Mouse (Mus musculus): ENCODE measurements around the gene Cplx3. TPM values are rescaled to one million over a fixed set of nuclear protein-coding genes. Genes with fewer than 3 reads are reported as not detected.

Cplx3 gene
- polyA plus RNA-seq, 1 experiment from 2014 or later, result not detected

DNA sequence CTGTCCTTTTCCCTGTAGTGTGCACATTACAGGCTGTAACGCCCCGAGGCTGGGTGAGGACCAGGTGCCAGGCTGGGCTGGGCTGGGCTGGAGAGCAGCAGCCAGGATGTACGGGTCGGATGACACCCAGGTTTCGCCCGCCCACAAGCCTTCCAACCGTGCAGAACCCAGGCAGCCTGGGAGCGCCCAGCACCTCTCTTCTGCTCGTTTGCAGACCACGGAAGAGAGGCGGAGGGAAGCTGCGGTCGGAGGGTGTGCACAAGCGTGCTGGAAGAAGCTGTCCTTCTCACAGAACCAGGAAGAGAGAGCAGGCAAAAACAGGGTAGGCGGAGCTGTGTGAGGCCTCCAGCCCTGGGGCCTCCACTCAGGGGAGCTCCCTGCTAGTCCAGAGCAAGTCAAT, 34.3 kb upstream of the Cplx3 start:
- Histone ChIP-seq H3K27ac (ENCODE audit: low read length) (peak overlapping the region; percentile 95), H3K4me3 (ENCODE audit: low read length) (peak overlapping the region; percentile 15), H3K4me1 (replicated peaks; ENCODE audit: control insufficient read depth, insufficient read depth, low read length) (peaks cover 66% of the 10 kb centered on the region), H3K36me3 (ENCODE audit: control insufficient read depth, insufficient read depth, low read length) (peaks cover 5% of the 10 kb centered on the region), H3K9me3 (ENCODE audit: control insufficient read depth, low read length) (no peaks in the 10 kb centered on the region), H3K27me3 (ENCODE audit: control insufficient read depth, insufficient read depth, low read depth, low read length) (no peaks in the 10 kb centered on the region), H3K9ac (ENCODE audit: low read length) (peak overlapping the region; percentile 46), H3K4me2 (ENCODE audit: low read depth, low read length) (peak overlapping the region; percentile 45)
- ATAC-seq (ENCODE audit: low read depth), result peak; percentile 41
- WGBS, result 11% methylated on average over 15 of the region's 15 CpGs

DNA sequence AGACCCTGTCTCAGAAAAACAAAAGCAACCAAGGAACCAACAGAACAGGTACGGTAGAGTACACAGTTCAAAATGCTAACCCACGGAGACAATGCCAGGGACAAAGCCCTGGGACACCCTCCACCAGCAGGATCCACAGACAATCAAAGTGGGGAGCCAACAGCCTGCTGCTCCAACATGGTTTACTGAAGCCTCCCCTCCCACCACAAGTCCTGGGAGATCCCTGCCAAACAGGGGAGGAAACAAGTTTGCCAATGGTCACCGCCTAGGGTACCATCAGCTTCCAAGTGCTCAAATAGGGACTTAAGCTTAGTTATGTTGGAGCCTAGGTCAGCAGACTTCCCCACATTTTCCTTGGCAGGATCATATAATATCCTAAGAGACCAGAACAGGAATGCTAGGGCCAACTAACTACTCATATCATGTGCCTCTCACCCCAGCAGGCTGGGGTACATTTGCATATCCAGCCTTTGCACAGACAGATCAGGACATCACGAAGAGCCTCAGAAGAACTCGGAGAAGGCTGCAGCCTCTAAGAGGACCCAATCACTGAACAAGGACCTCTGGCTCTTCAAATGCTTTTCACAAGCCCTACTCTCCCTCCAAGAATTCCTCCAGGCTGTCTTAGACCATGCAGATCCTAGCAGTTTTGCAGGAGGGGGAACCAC, 33.7 kb upstream of the Cplx3 start:
- ATAC-seq (ENCODE audit: low read depth), result no peak
- 69% methylated on average over 5 of the region's 5 CpGs for WGBS
- H3K27me3 ChIP-seq (ENCODE audit: control insufficient read depth, insufficient read depth, low read depth, low read length), result no peaks in the 10 kb centered on the region
- peak overlapping the region; percentile 45 for H3K4me2 ChIP-seq (ENCODE audit: low read depth, low read length)
- peaks cover 66% of the 10 kb centered on the region for H3K4me1 ChIP-seq (replicated peaks; ENCODE audit: control insufficient read depth, insufficient read depth, low read length)
- H3K4me3 ChIP-seq (ENCODE audit: low read length), result peak overlapping the region; percentile 15
- no peaks in the 10 kb centered on the region for H3K9me3 ChIP-seq (ENCODE audit: control insufficient read depth, low read length)
- peak overlapping the region; percentile 53 for H3K9ac ChIP-seq (ENCODE audit: low read length)
- H3K36me3 ChIP-seq (ENCODE audit: control insufficient read depth, insufficient read depth, low read length), result peaks cover 5% of the 10 kb centered on the region
- peak overlapping the region; percentile 95 for H3K27ac ChIP-seq (ENCODE audit: low read length)

DNA sequence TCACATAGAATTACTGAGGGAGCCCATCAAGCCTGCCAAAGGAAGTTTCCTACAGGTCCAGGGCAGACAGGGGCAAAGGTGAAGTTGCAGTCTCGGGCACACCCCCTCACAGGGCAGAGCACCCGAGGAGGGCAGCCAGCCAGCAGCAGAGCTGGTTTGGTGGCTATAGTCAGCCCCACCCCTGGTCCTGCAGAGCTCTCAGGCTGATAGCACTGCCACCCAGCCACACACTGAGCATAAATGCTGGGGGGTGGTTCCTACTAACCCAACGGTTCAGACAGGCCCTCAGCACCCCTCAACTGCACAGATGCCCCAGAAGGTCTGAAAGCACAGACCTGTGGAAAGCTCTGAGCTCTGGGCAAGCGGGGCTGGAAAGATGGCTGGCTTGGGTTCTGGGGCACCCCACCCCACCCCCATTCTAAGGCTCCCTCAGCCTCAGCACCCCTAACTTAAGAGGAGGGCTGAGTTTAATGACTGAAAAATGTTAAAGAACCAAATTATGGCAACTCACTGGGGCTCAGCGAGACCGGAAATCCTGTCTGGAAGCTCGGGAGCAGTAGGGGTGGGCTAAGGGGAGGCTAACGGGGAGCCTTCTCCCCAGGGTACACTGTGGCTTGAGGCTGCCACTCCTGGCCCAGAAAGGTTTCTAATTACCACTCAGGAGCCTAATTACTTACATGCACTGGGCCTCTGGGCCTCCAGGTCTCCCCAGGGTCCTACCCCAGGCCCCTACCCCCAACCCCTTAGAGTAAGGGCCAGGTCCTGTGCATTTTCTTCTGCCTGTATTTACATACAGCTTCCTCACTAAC, 32.8 kb upstream of the Cplx3 start:
- ATAC-seq (ENCODE audit: low read depth), result peak; percentile 59
- H3K27me3 ChIP-seq (ENCODE audit: control insufficient read depth, insufficient read depth, low read depth, low read length), result no peaks in the 10 kb centered on the region
- no peaks in the 10 kb centered on the region for H3K9me3 ChIP-seq (ENCODE audit: control insufficient read depth, low read length)
- H3K27ac ChIP-seq (ENCODE audit: low read length), result peak overlapping the region; percentile 95
- WGBS, result 21% methylated on average over 8 of the region's 8 CpGs
- H3K4me1 ChIP-seq (replicated peaks; ENCODE audit: control insufficient read depth, insufficient read depth, low read length), result peaks cover 59% of the 10 kb centered on the region
- H3K4me3 ChIP-seq (ENCODE audit: low read length), result peak overlapping the region; percentile 7; the same call in 1 of the 2 replicates
- peak overlapping the region; percentile 47 for H3K4me2 ChIP-seq (ENCODE audit: low read depth, low read length)
- H3K36me3 ChIP-seq (ENCODE audit: control insufficient read depth, insufficient read depth, low read length), result peaks cover 5% of the 10 kb centered on the region
- peak overlapping the region; percentile 53 for H3K9ac ChIP-seq (ENCODE audit: low read length)

DNA sequence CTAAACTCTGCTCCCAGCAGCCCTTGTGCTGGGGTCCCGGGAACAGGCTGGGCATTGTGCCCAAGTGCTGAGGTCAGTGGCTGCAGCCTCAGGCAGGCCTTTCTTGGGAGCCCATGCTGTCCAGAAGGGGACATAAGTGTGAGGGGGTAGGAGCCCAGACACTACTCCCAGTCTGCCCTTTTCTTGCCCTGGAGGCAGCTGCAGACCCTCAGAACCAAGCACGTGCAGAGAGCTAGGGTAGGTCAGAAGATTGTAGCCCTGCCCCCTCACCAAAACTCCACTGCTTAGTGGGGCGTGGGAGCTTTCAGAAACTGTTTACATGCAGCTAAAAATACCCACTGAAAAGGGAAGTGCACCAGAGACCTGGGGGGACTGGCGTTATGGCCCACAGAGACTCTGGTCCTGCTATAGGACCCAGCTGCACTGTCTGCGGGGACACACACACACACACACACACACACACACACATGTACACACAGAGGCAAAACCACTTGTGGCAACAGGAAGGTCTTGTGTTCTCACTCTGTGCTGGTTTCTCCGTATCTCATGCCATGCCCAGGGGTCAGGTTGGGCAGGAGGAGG, 31.8 kb upstream of the Cplx3 start:
- Histone ChIP-seq H3K4me1 (replicated peaks; ENCODE audit: control insufficient read depth, insufficient read depth, low read length) (peaks cover 49% of the 10 kb centered on the region), H3K4me3 (ENCODE audit: low read length) (0 out of 2 replicates have a peak overlapping the region, but pooled peaks have one; percentile 2), H3K27me3 (ENCODE audit: control insufficient read depth, insufficient read depth, low read depth, low read length) (no peaks in the 10 kb centered on the region), H3K9ac (ENCODE audit: low read length) (peak overlapping the region; percentile 53), H3K36me3 (ENCODE audit: control insufficient read depth, insufficient read depth, low read length) (peaks cover 5% of the 10 kb centered on the region), H3K4me2 (ENCODE audit: low read depth, low read length) (peak overlapping the region; percentile 47), H3K27ac (ENCODE audit: low read length) (peak overlapping the region; percentile 95), H3K9me3 (ENCODE audit: control insufficient read depth, low read length) (no peaks in the 10 kb centered on the region)
- 10% methylated on average over 6 of the region's 6 CpGs for WGBS
- peak; percentile 74 for ATAC-seq (ENCODE audit: low read depth)

DNA sequence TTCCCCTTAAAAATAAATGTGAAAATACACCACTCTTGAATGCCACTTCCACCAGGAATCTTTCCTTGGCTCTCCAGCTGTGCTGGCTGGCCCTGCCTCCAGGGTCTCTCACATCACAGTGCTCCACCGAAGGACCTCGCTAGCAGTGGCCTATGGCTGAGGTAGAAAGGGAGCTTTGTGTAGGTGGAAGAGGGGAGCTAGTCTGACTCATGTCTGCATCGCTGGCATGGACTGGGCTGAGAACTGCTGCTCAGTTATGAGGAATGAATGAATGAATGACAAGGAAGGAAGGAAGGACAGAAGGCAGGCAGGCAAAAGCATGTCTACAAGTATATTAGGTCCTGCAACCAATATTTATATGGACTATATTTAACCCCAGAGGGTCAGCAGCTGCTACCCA, 31.2 kb upstream of the Cplx3 start:
- Histone ChIP-seq H3K4me1 (replicated peaks; ENCODE audit: control insufficient read depth, insufficient read depth, low read length) (peaks cover 47% of the 10 kb centered on the region), H3K9me3 (ENCODE audit: control insufficient read depth, low read length) (no peaks in the 10 kb centered on the region), H3K27me3 (ENCODE audit: control insufficient read depth, insufficient read depth, low read depth, low read length) (no peaks in the 10 kb centered on the region), H3K36me3 (ENCODE audit: control insufficient read depth, insufficient read depth, low read length) (peaks cover 5% of the 10 kb centered on the region), H3K27ac (ENCODE audit: low read length) (peak overlapping the region; percentile 95), H3K4me2 (ENCODE audit: low read depth, low read length) (peak overlapping the region; percentile 47), H3K9ac (ENCODE audit: low read length) (peak overlapping the region; percentile 53; the same call in 1 of the 2 replicates), H3K4me3 (ENCODE audit: low read length) (no peak overlapping the region)
- ATAC-seq (ENCODE audit: low read depth), result no peak; the same call in 1 of the 2 replicates
- 49% methylated on average over 3 of the region's 3 CpGs for WGBS

DNA sequence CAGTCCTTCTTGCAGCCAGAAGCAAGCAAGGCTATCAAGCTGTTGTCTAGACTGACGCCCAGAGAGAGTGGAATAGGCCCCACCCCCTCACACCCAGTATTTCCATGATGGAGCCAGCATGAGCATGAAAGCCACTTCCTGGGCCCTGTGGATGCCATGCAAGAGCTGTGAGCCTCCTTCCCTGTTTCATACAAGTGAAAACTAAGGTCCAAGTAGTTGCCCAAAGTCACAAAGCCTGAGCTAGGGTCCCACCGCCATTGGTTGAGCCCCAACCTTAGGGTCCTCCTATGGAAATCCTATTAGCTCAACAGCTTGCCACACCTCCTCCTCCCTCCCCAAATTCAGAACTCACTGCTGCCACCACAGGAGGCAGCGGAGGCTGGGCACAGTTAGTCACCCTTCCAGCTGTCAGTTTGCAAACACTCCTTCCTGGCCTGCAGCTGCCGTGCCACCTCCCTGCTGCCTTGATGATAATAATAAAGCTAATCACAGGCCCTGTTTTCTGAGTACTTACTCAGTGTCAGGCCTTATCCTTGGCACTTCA, 27.5 kb upstream of the Cplx3 start:
- Histone ChIP-seq H3K4me1 (replicated peaks; ENCODE audit: control insufficient read depth, insufficient read depth, low read length) (peaks cover 17% of the 10 kb centered on the region), H3K4me3 (ENCODE audit: low read length) (no peak overlapping the region), H3K36me3 (ENCODE audit: control insufficient read depth, insufficient read depth, low read length) (peaks cover 15% of the 10 kb centered on the region), H3K4me2 (ENCODE audit: low read depth, low read length) (no peak overlapping the region), H3K27me3 (ENCODE audit: control insufficient read depth, insufficient read depth, low read depth, low read length) (no peaks in the 10 kb centered on the region), H3K9ac (ENCODE audit: low read length) (no peak overlapping the region), H3K9me3 (ENCODE audit: control insufficient read depth, low read length) (no peaks in the 10 kb centered on the region), H3K27ac (ENCODE audit: low read length) (no peak overlapping the region)
- ATAC-seq (ENCODE audit: low read depth), result no peak
- 41% methylated on average over 4 of the region's 4 CpGs for WGBS

DNA sequence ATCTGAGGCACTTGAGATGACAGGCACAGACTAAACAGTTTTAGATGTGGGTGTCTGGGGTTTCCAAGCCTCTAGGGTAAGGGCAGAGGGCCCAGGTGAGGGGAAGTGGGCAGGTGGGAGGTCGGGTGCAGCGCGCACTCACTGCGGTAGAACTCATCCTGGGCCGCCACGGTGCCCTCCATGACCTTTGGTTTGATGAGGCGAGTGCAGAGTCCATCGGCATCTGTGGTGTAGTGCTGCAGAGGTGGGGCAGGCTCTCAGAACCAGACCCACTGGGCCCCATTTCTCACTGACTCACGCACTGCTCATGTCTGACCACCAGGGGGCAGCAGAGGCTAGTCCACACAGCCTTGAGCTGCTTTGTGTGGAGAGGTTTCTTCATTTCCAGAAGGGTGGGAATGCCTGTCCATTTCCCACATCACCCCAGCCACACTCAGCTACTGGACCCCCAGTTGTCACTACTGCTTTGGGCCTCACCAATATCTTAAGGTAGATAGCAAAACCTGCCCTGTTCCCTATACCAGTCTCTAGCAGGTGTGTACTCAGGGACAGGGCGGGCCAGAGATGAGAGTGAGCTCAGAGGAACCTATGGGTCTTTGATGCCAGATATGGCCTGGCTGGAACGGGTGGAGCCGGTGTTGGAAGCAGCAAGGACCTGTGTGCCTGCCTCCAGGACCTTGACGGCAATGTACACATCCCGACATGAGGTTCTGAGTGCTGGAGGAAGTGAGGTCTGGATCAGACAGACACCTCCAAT, 23.2 kb upstream of the Cplx3 start:
- Histone ChIP-seq H3K27me3 (ENCODE audit: control insufficient read depth, insufficient read depth, low read depth, low read length) (no peaks in the 10 kb centered on the region), H3K27ac (ENCODE audit: low read length) (no peak overlapping the region), H3K4me3 (ENCODE audit: low read length) (no peak overlapping the region), H3K36me3 (ENCODE audit: control insufficient read depth, insufficient read depth, low read length) (peaks cover 43% of the 10 kb centered on the region), H3K4me1 (replicated peaks; ENCODE audit: control insufficient read depth, insufficient read depth, low read length) (no peaks in the 10 kb centered on the region; the same call in 1 of the 2 replicates), H3K4me2 (ENCODE audit: low read depth, low read length) (no peak overlapping the region), H3K9me3 (ENCODE audit: control insufficient read depth, low read length) (no peaks in the 10 kb centered on the region), H3K9ac (ENCODE audit: low read length) (no peak overlapping the region)
- ATAC-seq (ENCODE audit: low read depth), result peak; percentile 69
- WGBS, result 64% methylated on average over 14 of the region's 14 CpGs

DNA sequence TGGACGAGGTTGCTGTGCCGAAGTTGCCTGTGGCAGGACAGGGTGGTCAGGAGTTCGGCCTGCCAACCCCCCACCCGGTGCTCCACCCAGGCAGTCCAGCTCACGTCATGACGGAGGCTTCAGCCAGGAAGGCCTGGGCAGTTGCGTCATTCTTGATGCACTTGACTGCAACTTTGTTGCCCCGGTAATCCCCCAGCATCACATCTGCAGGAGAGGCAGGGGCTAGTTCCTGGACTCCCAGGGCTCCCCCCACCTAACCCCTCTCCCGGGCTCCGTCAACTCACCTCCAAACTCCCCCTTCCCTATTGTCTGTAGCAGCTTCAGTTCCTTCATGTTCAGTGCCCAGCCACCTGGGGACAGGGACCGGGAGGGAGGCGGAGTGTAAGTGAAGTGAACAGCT, 22.6 kb upstream of the Cplx3 start:
- H3K36me3 ChIP-seq (ENCODE audit: control insufficient read depth, insufficient read depth, low read length), result peaks cover 43% of the 10 kb centered on the region
- WGBS, result 87% methylated on average over 12 of the region's 12 CpGs
- no peaks in the 10 kb centered on the region for H3K9me3 ChIP-seq (ENCODE audit: control insufficient read depth, low read length)
- H3K27me3 ChIP-seq (ENCODE audit: control insufficient read depth, insufficient read depth, low read depth, low read length), result no peaks in the 10 kb centered on the region
- H3K4me1 ChIP-seq (replicated peaks; ENCODE audit: control insufficient read depth, insufficient read depth, low read length), result no peaks in the 10 kb centered on the region
- H3K27ac ChIP-seq (ENCODE audit: low read length), result no peak overlapping the region
- no peak overlapping the region for H3K4me2 ChIP-seq (ENCODE audit: low read depth, low read length)
- no peak overlapping the region for H3K9ac ChIP-seq (ENCODE audit: low read length)
- no peak overlapping the region for H3K4me3 ChIP-seq (ENCODE audit: low read length)
- ATAC-seq (ENCODE audit: low read depth), result peak; percentile 12; the same call in 1 of the 2 replicates
